In genomic region chr7:142385742-142386403, GRCm38 (mm10) we compare ENCODE assay signal across 9 mouse cellular contexts. TPM values are rescaled to one million over a fixed set of nuclear protein-coding genes. Genes with fewer than 3 reads are reported as not detected.
DNase-seq lines count a peak whose midpoint lies in the region; ATAC-seq and TF ChIP-seq lines count a peak whose summit lies in the region.
"Had no signal": no experiment of that assay in that cellular context is flagged by ENCODE, and none has a peak within 500 bp of the region (broad histone marks: within the 10 kb centered on the region; RNA-seq: fewer than 3 reads in every experiment).

No protein-coding gene starts in this region.

- ATAC-seq in heart, embryonic 12.5 days (ENCODE audit: insufficient number of reproducible peaks, low FRiP score): no peak
- no peak for ATAC-seq in forebrain, postnatal 0 days
- ATAC-seq in liver, postnatal 0 days: no peak

- H3K27me3 ChIP-seq in heart, embryonic 12.5 days (replicated peaks): no peaks in the 10 kb centered on the region
- H3K27me3 ChIP-seq in MEL (ENCODE audit: control insufficient read depth in 1 of 2, insufficient read depth in 2 of 2, low read length in 2 of 2): no peaks in the 10 kb centered on the region
- no peaks in the 10 kb centered on the region for H3K27me3 ChIP-seq in forebrain, postnatal 0 days (ENCODE audit: insufficient read depth, low read length)
- no peaks in the 10 kb centered on the region for H3K27me3 ChIP-seq in liver, postnatal 0 days (ENCODE audit: insufficient read depth, low read length)

- 84% methylated on average over 3 of the region's 3 CpGs for WGBS in heart, embryonic 12.5 days
- 89% methylated on average over 3 of the region's 3 CpGs for WGBS in forebrain, postnatal 0 days
- 64% methylated on average over 3 of the region's 3 CpGs for WGBS in liver, postnatal 0 days (ENCODE audit: insufficient replicate concordance)

- H3K9ac ChIP-seq in heart, embryonic 12.5 days: peak overlapping the region; percentile 86
- peak overlapping the region; percentile 35 for H3K9ac ChIP-seq in MEL (ENCODE audit: control insufficient read depth, low read depth, low read length, poor library complexity, severe bottlenecking)
- no peak overlapping the region for H3K9ac ChIP-seq in forebrain, postnatal 0 days
- H3K9ac ChIP-seq in liver, postnatal 0 days (replicated peaks): peak overlapping the region; percentile 72

- H3K4me3 ChIP-seq in heart, embryonic 12.5 days: peak overlapping the region; percentile 77
- peak overlapping the region; percentile 17 to 23; a peak in 2 of 4 replicates for H3K4me3 ChIP-seq in MEL (ENCODE audit: control insufficient read depth in 1 of 2, insufficient read depth in 1 of 2, low read depth in 2 of 2, low read length in 2 of 2)
- H3K4me3 ChIP-seq in forebrain, postnatal 0 days (ENCODE audit: low read depth, low read length): no peak overlapping the region
- peak overlapping the region; percentile 63 for H3K4me3 ChIP-seq in liver, postnatal 0 days (ENCODE audit: low read depth, low read length)

- H3K27ac ChIP-seq in heart, embryonic 12.5 days (ENCODE audit: poor library complexity, severe bottlenecking): peak overlapping the region; percentile 74
- no peak overlapping the region for H3K27ac ChIP-seq in MEL (ENCODE audit: control insufficient read depth, low read depth, low read length)
- H3K27ac ChIP-seq in forebrain, postnatal 0 days (ENCODE audit: low read depth, low read length): no peak overlapping the region
- H3K27ac ChIP-seq in liver, postnatal 0 days (ENCODE audit: low read depth): peak overlapping the region; percentile 87; the same call in 1 of the 2 replicates

- H3K4me2 ChIP-seq in heart, embryonic 12.5 days: peak overlapping the region; percentile 93
- H3K4me2 ChIP-seq in forebrain, postnatal 0 days (ENCODE audit: low read depth): peak overlapping the region; percentile 76
- peak overlapping the region; percentile 94 for H3K4me2 ChIP-seq in liver, postnatal 0 days (ENCODE audit: low read depth, low read length)

- H3K36me3 ChIP-seq in heart, embryonic 12.5 days: peaks cover 48% of the 10 kb centered on the region
- peaks cover 0 to 5% of the 10 kb centered on the region in 2 experiments for H3K36me3 ChIP-seq in MEL (ENCODE audit: control insufficient read depth in 1 of 2, insufficient read depth in 2 of 2, low read length in 2 of 2)
- H3K36me3 ChIP-seq in forebrain, postnatal 0 days (ENCODE audit: insufficient read depth): peaks cover 43% of the 10 kb centered on the region
- peaks cover 53% of the 10 kb centered on the region for H3K36me3 ChIP-seq in liver, postnatal 0 days (replicated peaks; ENCODE audit: insufficient read depth, low read length)

- H3K79me2 ChIP-seq in MEL (ENCODE audit: control insufficient read depth, insufficient read depth, low read length, poor library complexity): peaks cover 21% of the 10 kb centered on the region

- no peak for TF ChIP-seq CTCF in MEL (IDR thresholded peaks at IDR 0.05 in 2 of 3, conservative IDR thresholded peaks at IDR 0.05 in 1 of 3; ENCODE audit: control insufficient read depth in 1 of 3, insufficient read depth in 1 of 3, low read depth in 2 of 3, low read length in 3 of 3, poor library complexity in 1 of 3, severe bottlenecking in 1 of 3)
- TF ChIP-seq CTCF in forebrain, postnatal 0 days (IDR thresholded peaks at IDR 0.05; ENCODE audit: low read depth): no peak
- TF ChIP-seq CTCF in liver, postnatal 0 days (IDR thresholded peaks at IDR 0.05; ENCODE audit: low read depth): no peak

- no peaks in the 10 kb centered on the region for H3K9me3 ChIP-seq in heart, embryonic 12.5 days (replicated peaks)
- H3K9me3 ChIP-seq in MEL (replicated peaks; ENCODE audit: insufficient read depth, low read length): no peaks in the 10 kb centered on the region
- H3K9me3 ChIP-seq in forebrain, postnatal 0 days (ENCODE audit: low read length): no peaks in the 10 kb centered on the region
- no peaks in the 10 kb centered on the region for H3K9me3 ChIP-seq in liver, postnatal 0 days (ENCODE audit: low read length)

- no peak for TF ChIP-seq RAD21 in MEL (IDR thresholded peaks at IDR 0.05; ENCODE audit: low read depth, low read length)

- DNase-seq in heart, adult 9 months (ENCODE audit: low spot score in 2 of 2): no peak
- DNase-seq in MEL (ENCODE audit: low read depth, low spot score): no peak
- no peak for DNase-seq in forebrain, postnatal 0 days
- DNase-seq in liver, postnatal 0 days: no peak
- DNase-seq in right cerebral cortex, postnatal 10 days (ENCODE audit: low spot score in 2 of 2): no peak
- no peak for DNase-seq in frontal cortex, adult 2 months (ENCODE audit: extremely low spot score in 1 of 2, low spot score in 1 of 2)
- DNase-seq in right cerebral cortex, postnatal 25 days: no peak

- TF ChIP-seq EP300 in MEL (IDR thresholded peaks at IDR 0.05; ENCODE audit: low read depth in 1 of 2, low read length in 2 of 2): no peak
- no peak for TF ChIP-seq EP300 in liver, postnatal 0 days (IDR thresholded peaks at IDR 0.05; ENCODE audit: low read depth)

- peaks cover 27% of the 10 kb centered on the region for H3K4me1 ChIP-seq in heart, embryonic 12.5 days (replicated peaks)
- H3K4me1 ChIP-seq in MEL (ENCODE audit: control insufficient read depth in 1 of 2, insufficient read depth in 2 of 2, low read length in 2 of 2): peaks cover 2 to 17% of the 10 kb centered on the region in 2 experiments; a peak in 3 of 4 replicates
- peaks cover 13% of the 10 kb centered on the region for H3K4me1 ChIP-seq in forebrain, postnatal 0 days (ENCODE audit: insufficient read depth)
- H3K4me1 ChIP-seq in liver, postnatal 0 days (ENCODE audit: insufficient read depth): peaks cover 51% of the 10 kb centered on the region

- no peak for TF ChIP-seq POLR2A in MEL (IDR thresholded peaks at IDR 0.05; ENCODE audit: control insufficient read depth in 1 of 2, insufficient read depth in 1 of 2, low read depth in 1 of 2, low read length in 2 of 2, poor library complexity in 1 of 2)

TF ChIP-seq in MEL, 35 proteins besides CTCF, POLR2A, EP300 and RAD21 (continues in another document):
- TF ChIP-seq SIN3A (IDR thresholded peaks at IDR 0.05; ENCODE audit: low read length) (no peak), ZKSCAN1 (IDR thresholded peaks at IDR 0.05; ENCODE audit: low read depth, low read length) (no peak), MAZ (IDR thresholded peaks at IDR 0.05; ENCODE audit: low read depth, low read length) (no peak), POLR2AphosphoS5 (IDR thresholded peaks at IDR 0.05; ENCODE audit: borderline replicate concordance, low read depth, low read length) (no peak), MEF2A (IDR thresholded peaks at IDR 0.05; ENCODE audit: extremely low read depth, insufficient replicate concordance, low read depth, low read length, poor library complexity, severe bottlenecking) (no peak)

RNA-seq across cellular contexts. Expression of gene Ctsd, which starts 2.0 kb away (rescaled TPM):
- polyA plus RNA-seq in heart, embryonic 12.5 days (2016; fragmentation: Nextera tagmentation; extraction: Ambion mirVana): 431 and 436 TPM in 2 replicates
- total RNA-seq in MEL (2012; rRNA removed): 112 and 115 TPM in 2 replicates
- polyA plus RNA-seq in MEL (2012; ENCODE audit: insufficient read depth in 1 of 2, insufficient read length in 2 of 2, low read depth in 1 of 2, low replicate concordance in 2 of 2, missing spikeins in 1 of 2): 100 to 1,000 TPM in 1 of 2 experiments, 10 to 100 TPM in 1; 89.3 to 179 TPM
- 243 and 366 TPM in 2 replicates for total RNA-seq in forebrain, postnatal 0 days (2014; rRNA removed)
- 313 and 338 TPM in 2 replicates for polyA plus RNA-seq in forebrain, postnatal 0 days (2015; fragmentation: Nextera tagmentation; extraction: Ambion mirVana)
- polyA plus RNA-seq in liver, postnatal 0 days (2015; fragmentation: Nextera tagmentation; extraction: Ambion mirVana): 311 and 324 TPM in 2 replicates
- polyA plus RNA-seq in frontal cortex, adult 2 months (2012; rRNA removed): 383 and 391 TPM in 2 replicates

RNA-seq across cellular contexts. Expression of gene Gm49369, which starts 3.4 kb away (rescaled TPM):
- polyA plus RNA-seq in heart, embryonic 12.5 days (2016; fragmentation: Nextera tagmentation; extraction: Ambion mirVana): 3.0 TPM in 1 of 2 replicates, not detected in the other
- total RNA-seq in MEL (2012; rRNA removed): 3.2 and 8.1 TPM in 2 replicates
- 10 to 100 TPM in 1 of 2 experiments, not detected in 1; 15.2 TPM for polyA plus RNA-seq in MEL (2012; ENCODE audit: insufficient read depth in 1 of 2, insufficient read length in 2 of 2, low read depth in 1 of 2, low replicate concordance in 2 of 2, missing spikeins in 1 of 2)
- 21.2 and 45.2 TPM in 2 replicates for total RNA-seq in forebrain, postnatal 0 days (2014; rRNA removed)
- polyA plus RNA-seq in forebrain, postnatal 0 days (2015; fragmentation: Nextera tagmentation; extraction: Ambion mirVana): 0.60 TPM in 1 of 2 replicates, not detected in the other
- polyA plus RNA-seq in liver, postnatal 0 days (2015; fragmentation: Nextera tagmentation; extraction: Ambion mirVana): not detected in 2 replicates
- 0.17 and 0.40 TPM in 2 replicates for polyA plus RNA-seq in frontal cortex, adult 2 months (2012; rRNA removed)

RNA-seq across cellular contexts. Expression of gene Ifitm10, which starts 12.3 kb away (rescaled TPM):
- 5.4 and 7.4 TPM in 2 replicates for polyA plus RNA-seq in heart, embryonic 12.5 days (2016; fragmentation: Nextera tagmentation; extraction: Ambion mirVana)
- total RNA-seq in MEL (2012; rRNA removed): not detected in 2 replicates
- polyA plus RNA-seq in MEL (2012; ENCODE audit: insufficient read depth in 1 of 2, insufficient read length in 2 of 2, low read depth in 1 of 2, low replicate concordance in 2 of 2, missing spikeins in 1 of 2): under 1 TPM in 1 of 2 experiments, not detected in 1; 0.21 TPM
- 5.6 and 6.6 TPM in 2 replicates for total RNA-seq in forebrain, postnatal 0 days (2014; rRNA removed)
- polyA plus RNA-seq in forebrain, postnatal 0 days (2015; fragmentation: Nextera tagmentation; extraction: Ambion mirVana): 10.2 and 13.0 TPM in 2 replicates
- 2.1 and 2.2 TPM in 2 replicates for polyA plus RNA-seq in liver, postnatal 0 days (2015; fragmentation: Nextera tagmentation; extraction: Ambion mirVana)
- 36.7 and 45.5 TPM in 2 replicates for polyA plus RNA-seq in frontal cortex, adult 2 months (2012; rRNA removed)

RNA-seq across cellular contexts. Expression of gene Syt8, which starts 48.8 kb away (rescaled TPM):
- 0.28 and 0.57 TPM in 2 replicates for polyA plus RNA-seq in heart, embryonic 12.5 days (2016; fragmentation: Nextera tagmentation; extraction: Ambion mirVana)
- not detected in 2 replicates for total RNA-seq in MEL (2012; rRNA removed)
- not detected for polyA plus RNA-seq in MEL (2012; ENCODE audit: insufficient read depth in 1 of 2, insufficient read length in 2 of 2, low read depth in 1 of 2, low replicate concordance in 2 of 2, missing spikeins in 1 of 2)
- not detected in 2 replicates for total RNA-seq in forebrain, postnatal 0 days (2014; rRNA removed)
- not detected in 2 replicates for polyA plus RNA-seq in forebrain, postnatal 0 days (2015; fragmentation: Nextera tagmentation; extraction: Ambion mirVana)
- not detected in 2 replicates for polyA plus RNA-seq in liver, postnatal 0 days (2015; fragmentation: Nextera tagmentation; extraction: Ambion mirVana)
- not detected in 2 replicates for polyA plus RNA-seq in frontal cortex, adult 2 months (2012; rRNA removed)
- total RNA-seq: gastrocnemius, postnatal 4 days had no signal

RNA-seq across cellular contexts. Expression of gene Tnni2, which starts 55.7 kb away (rescaled TPM):
- 50.6 and 53.5 TPM in 2 replicates for polyA plus RNA-seq in heart, embryonic 12.5 days (2016; fragmentation: Nextera tagmentation; extraction: Ambion mirVana)
- not detected in 2 replicates for total RNA-seq in MEL (2012; rRNA removed)
- polyA plus RNA-seq in MEL (2012; ENCODE audit: insufficient read depth in 1 of 2, insufficient read length in 2 of 2, low read depth in 1 of 2, low replicate concordance in 2 of 2, missing spikeins in 1 of 2): under 1 TPM in 1 of 2 experiments, not detected in 1; 0.84 TPM
- 0.33 and 2.8 TPM in 2 replicates for total RNA-seq in forebrain, postnatal 0 days (2014; rRNA removed)
- polyA plus RNA-seq in forebrain, postnatal 0 days (2015; fragmentation: Nextera tagmentation; extraction: Ambion mirVana): 0.21 and 1.5 TPM in 2 replicates
- polyA plus RNA-seq in liver, postnatal 0 days (2015; fragmentation: Nextera tagmentation; extraction: Ambion mirVana): 6.9 and 72.7 TPM in 2 replicates
- polyA plus RNA-seq in frontal cortex, adult 2 months (2012; rRNA removed): 1.7 and 2.0 TPM in 2 replicates

Comparison
In these comparisons a context has a peak if more than half of its experiments do, and no peak if none do; other contexts are left out.
1. H3K27ac ChIP-seq: peak in heart, embryonic 12.5 days (single experiment) and liver, postnatal 0 days (single experiment); none in MEL (single experiment) and forebrain, postnatal 0 days (single experiment).
2. Peak in every context shown above with its lines, with median percentiles within 50 percentile points of each other: H3K4me2 ChIP-seq.